Mouse (Mus musculus) embryo, embryonic 11 days (tissue): ENCODE data around the gene Krt18.
"Not testable (repeated sequence)": the region's sequence is repeated elsewhere in the genome, so short reads cannot be mapped to it uniquely, and the experiment has no call there.

Experiments
- DNase-seq: peaks from one replicate; pipeline ENCODE4 v3.0.0-alpha.2; 2015

The Krt18 gene

GRCm38 (mm10) chr15:102028040-102028439 lies at the start of gene Krt18:
Gene Krt18, plus strand, starts transcription at chr15:102028180.
- peak; percentile 57 for DNase-seq

GRCm38 (mm10) chr15:101980849-101981248 lies 47.1 kb upstream of the Krt18 start:
- no peak for DNase-seq

GRCm38 (mm10) chr15:101983315-101983948 lies 44.5 kb upstream of the Krt18 start:
- no peak for DNase-seq

- DNase-seq, result peak; percentile 96
Measured at GRCm38 (mm10) chr15:101983949-101984601, 43.9 kb upstream of the Krt18 start.

GRCm38 (mm10) chr15:101984746-101985145 lies 43.2 kb upstream of the Krt18 start:
- DNase-seq, result no peak

- DNase-seq, result peak; percentile 88
Measured at GRCm38 (mm10) chr15:101988119-101988518, 39.9 kb upstream of the Krt18 start.

GRCm38 (mm10) chr15:101988714-101989113 lies 39.3 kb upstream of the Krt18 start:
- no peak for DNase-seq

GRCm38 (mm10) chr15:101990946-101991345 lies 37.0 kb upstream of the Krt18 start:
- no peak for DNase-seq

GRCm38 (mm10) chr15:101994365-101994764 lies 33.6 kb upstream of the Krt18 start:
- DNase-seq, result no peak

GRCm38 (mm10) chr15:101995484-101996236 lies 32.3 kb upstream of the Krt18 start:
- DNase-seq, result no peak

GRCm38 (mm10) chr15:101996450-101997078 lies 31.4 kb upstream of the Krt18 start:
- not testable (repeated sequence) for DNase-seq

- DNase-seq, result no peak
Measured at GRCm38 (mm10) chr15:101999156-101999555, 28.8 kb upstream of the Krt18 start.

- DNase-seq, result no peak
Measured at GRCm38 (mm10) chr15:101999676-102000335, 28.2 kb upstream of the Krt18 start.

- peak; percentile 82 for DNase-seq
Measured at GRCm38 (mm10) chr15:102002646-102003488, 25.1 kb upstream of the Krt18 start.

- no peak for DNase-seq
Measured at GRCm38 (mm10) chr15:102003516-102003915, 24.5 kb upstream of the Krt18 start.

GRCm38 (mm10) chr15:102004189-102004588 lies 23.8 kb upstream of the Krt18 start, which contains the start of gene Krt8:
Gene Krt8, minus strand, starts transcription at chr15:102004482.
- no peak for DNase-seq

- DNase-seq, result no peak
Measured at GRCm38 (mm10) chr15:102005290-102005689, 22.7 kb upstream of the Krt18 start.

- DNase-seq, result no peak
Measured at GRCm38 (mm10) chr15:102006317-102006716, 21.7 kb upstream of the Krt18 start.

- DNase-seq, result no peak
Measured at GRCm38 (mm10) chr15:102007097-102008069, 20.6 kb upstream of the Krt18 start.

- DNase-seq, result no peak
Measured at GRCm38 (mm10) chr15:102010569-102011245, 17.3 kb upstream of the Krt18 start.
